Mouse (Mus musculus) myocyte (in vitro differentiated cells): ENCODE results near the gene Lime1. TPM values are rescaled to one million over a fixed set of nuclear protein-coding genes. Genes with fewer than 3 reads are reported as not detected.

Experiments used
- H3K27me3 ChIP-seq: one replicate; pipeline ENCODE4 v1.6.1; 2011; ENCODE audit not compliant: control insufficient read depth, insufficient read depth, insufficient read length
- H3K36me3 ChIP-seq: one replicate; pipeline ENCODE4 v1.6.1; 2011; ENCODE audit not compliant: control insufficient read depth, insufficient read depth
- H3K4me2 ChIP-seq: one replicate; pipeline ENCODE4 v1.6.1; 2011; ENCODE audit warnings: low read depth, control low read depth
- H3K4me3 ChIP-seq: one replicate; pipeline ENCODE4 v1.5.1; 2011; ENCODE audit warnings: mild to moderate bottlenecking, control low read depth, moderate library complexity
- H3K79me2 ChIP-seq: one replicate; pipeline ENCODE4 v1.6.1; 2011; ENCODE audit not compliant: control insufficient read depth, insufficient read depth
- H3ac ChIP-seq: one replicate; pipeline ENCODE4 v1.6.1; 2011; ENCODE audit not compliant: control insufficient read depth, insufficient read length
- CEBPB ChIP-seq: IDR thresholded peaks from 2 replicates; pipeline ENCODE4 v1.6.1; 2011; ENCODE audit warnings: mild to moderate bottlenecking, moderate library complexity; ENCODE audit not compliant: poor library complexity, insufficient read depth, severe bottlenecking
- E2F4 ChIP-seq: IDR thresholded peaks from one replicate; pipeline ENCODE4 v1.6.1; 2011; ENCODE audit warnings: mild to moderate bottlenecking, control low read depth, moderate library complexity; ENCODE audit not compliant: insufficient read depth
- MAX ChIP-seq: IDR thresholded peaks from one replicate; pipeline ENCODE4 v1.6.1; 2011; ENCODE audit warnings: low read depth, mild to moderate bottlenecking, control low read depth
- MYOD1 ChIP-seq, 3 experiments: IDR thresholded peaks; one replicate each; pipeline ENCODE4 v1.6.1; 2011; ENCODE audit warnings: control low read depth in 2 of 3, low read depth in 2 of 3, mild to moderate bottlenecking in 2 of 3, moderate library complexity in 1 of 3; ENCODE audit not compliant: insufficient read length in 2 of 3, control insufficient read depth in 1 of 3
- MYOG ChIP-seq, 3 experiments: IDR thresholded peaks; one replicate each; pipeline ENCODE4 v1.6.1; 2011; ENCODE audit warnings: control low read depth in 2 of 3, low read depth in 2 of 3, mild to moderate bottlenecking in 2 of 3; ENCODE audit not compliant: insufficient read length in 2 of 3, control insufficient read depth in 1 of 3, insufficient read depth in 1 of 3
- POLR2A ChIP-seq: IDR thresholded peaks from one replicate; pipeline ENCODE4 v1.6.1; 2011; ENCODE audit warnings: low read depth, mild to moderate bottlenecking, control low read depth, moderate library complexity; ENCODE audit not compliant: insufficient read length
- POLR2AphosphoS2 ChIP-seq: IDR thresholded peaks from one replicate; pipeline ENCODE4 v1.6.1; 2011; ENCODE audit warnings: low read depth, control low read depth; ENCODE audit not compliant: insufficient read length
- REST ChIP-seq: IDR thresholded peaks from one replicate; pipeline ENCODE4 v1.6.1; 2011; ENCODE audit warnings: mild to moderate bottlenecking, control low read depth, moderate library complexity; ENCODE audit not compliant: insufficient read depth, insufficient read length
- SRF ChIP-seq: IDR thresholded peaks from one replicate; pipeline ENCODE4 v1.6.1; 2011; ENCODE audit warnings: low read depth; ENCODE audit not compliant: control insufficient read depth, insufficient read length
- TCF12 ChIP-seq: IDR thresholded peaks from one replicate; pipeline ENCODE4 v1.6.1; 2011; ENCODE audit warnings: mild to moderate bottlenecking, control low read depth; ENCODE audit not compliant: poor library complexity, insufficient read depth, severe bottlenecking
- TCF3 ChIP-seq: IDR thresholded peaks from one replicate; pipeline ENCODE4 v1.6.1; 2011; ENCODE audit warnings: low read depth, control low read depth; ENCODE audit not compliant: insufficient read length
- USF1 ChIP-seq: IDR thresholded peaks from one replicate; pipeline ENCODE4 v1.6.1; 2011; ENCODE audit warnings: low read depth, mild to moderate bottlenecking, control low read depth, moderate library complexity
- polyA plus RNA-seq: library from polyadenylated mRNA; unstranded; fragments of >200 nt; fragmentation: generic; extraction: Trizol; gene quantifications from one replicate; pipeline ENCODE4 v1.2.1, GENCODE M21; 2012; ENCODE audit warnings: missing spikeins

Lime1 gene
- polyA plus RNA-seq, 1 experiment = 8.2 TPM

DNA sequence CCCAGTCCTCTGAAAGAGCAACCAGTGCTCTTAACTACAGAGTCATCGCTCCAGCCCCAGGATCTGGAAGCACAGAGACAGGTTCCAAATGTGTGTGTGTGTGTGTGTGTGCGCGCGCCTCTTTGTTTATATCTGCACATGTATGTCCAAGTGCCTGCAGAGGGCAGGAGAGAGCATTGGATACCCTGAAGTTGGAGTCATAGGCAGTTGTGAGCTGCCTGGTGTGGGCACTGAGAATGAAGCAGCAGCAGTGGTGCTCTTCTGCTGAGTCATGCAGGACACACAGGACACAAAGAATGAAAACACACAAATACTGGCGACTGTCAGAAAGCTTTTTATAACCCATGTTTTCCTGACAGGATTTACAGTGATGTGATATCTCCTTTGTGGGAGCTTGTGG is 9.9 kb upstream of the Lime1 start:
- Histone ChIP-seq H3K4me2 (no peak overlapping the region), H3K36me3 (peaks cover 8% of the 10 kb centered on the region), H3K27me3 (no peaks in the 10 kb centered on the region), H3ac (no peak overlapping the region), H3K4me3 (no peak overlapping the region), H3K79me2 (peaks cover 87% of the 10 kb centered on the region)
- no peak for TF ChIP-seq POLR2A

DNA sequence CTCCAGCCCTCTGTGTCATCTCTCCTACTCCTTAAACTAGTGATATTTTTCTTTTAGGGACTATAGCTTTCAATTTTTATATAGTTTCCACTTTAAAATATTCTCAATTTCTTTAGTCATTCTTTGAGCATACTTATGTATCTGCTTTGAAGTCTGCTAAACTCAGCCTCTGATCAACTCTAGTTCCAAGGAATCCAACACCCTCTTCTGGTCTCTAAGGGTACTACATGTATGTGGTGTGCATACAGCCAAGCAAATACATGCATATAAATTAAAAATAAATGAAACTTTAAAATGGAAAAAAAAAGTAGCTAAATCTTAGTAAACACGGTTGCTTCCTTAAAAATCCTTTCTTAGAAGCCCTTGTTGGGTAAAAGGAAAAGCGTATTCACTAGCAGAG is 4.1 kb upstream of the Lime1 start:
- H3K4me2 ChIP-seq = no peak overlapping the region

DNA sequence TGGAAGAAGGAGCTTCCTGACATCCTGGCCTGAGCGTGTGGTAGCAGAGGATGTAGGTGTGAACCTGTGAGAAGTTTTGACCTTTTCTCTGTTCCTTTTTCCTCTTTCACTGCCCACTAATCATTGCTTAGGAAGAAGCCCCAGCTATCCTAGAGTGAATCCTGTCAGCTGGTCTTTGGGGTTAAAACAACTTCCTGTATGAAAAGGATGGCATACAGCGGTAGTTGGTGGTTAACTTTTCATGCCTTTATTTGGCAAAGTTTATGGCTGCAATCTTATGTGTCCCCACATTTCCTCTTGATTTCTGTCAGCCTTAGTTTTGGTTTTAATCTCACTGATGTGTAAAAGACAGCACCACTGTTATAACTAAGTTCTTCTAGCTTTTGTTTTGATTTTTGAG is 2.6 kb upstream of the Lime1 start:
- TF ChIP-seq POLR2A = no peak
- no peak for TF ChIP-seq POLR2AphosphoS2
- TF ChIP-seq E2F4 = no peak
- no peaks in the 10 kb centered on the region for H3K36me3 ChIP-seq
- no peak overlapping the region for H3ac ChIP-seq
- H3K79me2 ChIP-seq = peaks cover 40% of the 10 kb centered on the region
- H3K4me3 ChIP-seq = no peak overlapping the region
- H3K27me3 ChIP-seq = no peaks in the 10 kb centered on the region
- no peak overlapping the region for H3K4me2 ChIP-seq

More for the DNA sequence above, 4.1 kb upstream of the Lime1 start:
- Histone ChIP-seq H3K27me3 (no peaks in the 10 kb centered on the region), H3K4me3 (no peak overlapping the region), H3ac (no peak overlapping the region), H3K36me3 (no peaks in the 10 kb centered on the region), H3K79me2 (peaks cover 54% of the 10 kb centered on the region)
- TF ChIP-seq SRF = no peak
- TF ChIP-seq TCF12 = no peak
- no peak for TF ChIP-seq REST
- no peak for TF ChIP-seq CEBPB
- TF ChIP-seq MYOD1 (IDR thresholded peaks at IDR 0.05; ENCODE audit: control insufficient read depth in 1 of 3, insufficient read length in 2 of 3, low read depth in 2 of 3) = no peak
- TF ChIP-seq MAX = no peak
- TF ChIP-seq POLR2AphosphoS2 = no peak
- TF ChIP-seq TCF3 = no peak

DNA sequence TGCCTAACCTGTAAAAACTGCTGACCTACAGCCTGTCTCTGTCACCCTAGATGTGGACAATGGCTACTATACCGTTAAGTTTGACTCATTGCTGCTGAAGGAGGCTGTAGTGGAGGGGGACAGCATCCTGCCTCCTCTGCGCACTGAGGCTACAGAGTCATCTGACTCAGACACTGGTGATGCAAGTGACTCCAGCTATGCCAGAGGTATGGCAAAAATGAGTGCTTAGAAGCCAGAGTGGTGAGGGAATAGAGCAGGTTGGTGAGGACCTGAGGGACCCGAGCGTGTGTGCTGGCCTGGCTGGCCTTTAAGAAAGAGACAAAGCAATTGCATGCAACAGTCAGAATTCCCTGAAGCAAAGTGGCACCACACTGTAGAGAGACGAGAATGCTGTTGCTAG is 1.2 kb upstream of the Lime1 start:
- Histone ChIP-seq H3ac (no peak overlapping the region), H3K79me2 (peaks cover 32% of the 10 kb centered on the region), H3K4me3 (no peak overlapping the region), H3K36me3 (peaks cover 7% of the 10 kb centered on the region), H3K27me3 (no peaks in the 10 kb centered on the region), H3K4me2 (no peak overlapping the region)
- no peak for TF ChIP-seq USF1
- no peak for TF ChIP-seq MYOD1 (IDR thresholded peaks at IDR 0.05; ENCODE audit: control insufficient read depth in 1 of 3, insufficient read length in 2 of 3, low read depth in 2 of 3)
- no peak for TF ChIP-seq POLR2A
- no peak for TF ChIP-seq MAX
- no peak for TF ChIP-seq TCF12

DNA sequence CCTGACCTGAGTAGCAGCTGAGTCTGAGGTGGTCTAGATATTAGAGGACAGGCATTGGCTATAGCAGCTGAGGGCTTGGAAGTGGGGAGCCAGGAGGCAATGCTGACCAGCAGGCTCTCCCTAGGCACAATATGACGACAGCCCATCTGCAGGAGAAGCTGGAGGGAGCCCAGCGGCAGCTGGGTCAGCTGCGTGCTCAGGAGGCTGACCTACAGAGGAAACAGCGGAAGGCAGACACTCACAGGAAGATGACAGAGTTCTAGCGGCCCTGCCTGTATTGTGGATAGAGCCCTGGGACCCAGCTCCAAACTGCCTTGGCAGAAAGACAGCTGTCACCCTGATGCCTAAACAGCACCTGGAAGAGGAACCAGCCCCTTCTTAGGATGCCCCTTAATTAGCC is 373 bp downstream of the Lime1 start:
- no peak overlapping the region for H3K4me3 ChIP-seq
- no peak overlapping the region for H3ac ChIP-seq
- H3K36me3 ChIP-seq = peaks cover 9% of the 10 kb centered on the region
- H3K4me2 ChIP-seq = no peak overlapping the region
- TF ChIP-seq USF1 (no peak), MYOD1 (IDR thresholded peaks at IDR 0.05; ENCODE audit: control insufficient read depth in 1 of 3, insufficient read length in 2 of 3, low read depth in 2 of 3) (no peak), POLR2AphosphoS2 (no peak), E2F4 (no peak), CEBPB (no peak), REST (no peak), TCF12 (no peak), SRF (no peak), TCF3 (no peak), MAX (no peak), MYOG (IDR thresholded peaks at IDR 0.05; ENCODE audit: control insufficient read depth in 1 of 3, insufficient read depth in 1 of 3, insufficient read length in 2 of 3, low read depth in 2 of 3) (no peak), POLR2A (no peak)
- peaks cover 18% of the 10 kb centered on the region for H3K79me2 ChIP-seq
- H3K27me3 ChIP-seq = no peaks in the 10 kb centered on the region

DNA sequence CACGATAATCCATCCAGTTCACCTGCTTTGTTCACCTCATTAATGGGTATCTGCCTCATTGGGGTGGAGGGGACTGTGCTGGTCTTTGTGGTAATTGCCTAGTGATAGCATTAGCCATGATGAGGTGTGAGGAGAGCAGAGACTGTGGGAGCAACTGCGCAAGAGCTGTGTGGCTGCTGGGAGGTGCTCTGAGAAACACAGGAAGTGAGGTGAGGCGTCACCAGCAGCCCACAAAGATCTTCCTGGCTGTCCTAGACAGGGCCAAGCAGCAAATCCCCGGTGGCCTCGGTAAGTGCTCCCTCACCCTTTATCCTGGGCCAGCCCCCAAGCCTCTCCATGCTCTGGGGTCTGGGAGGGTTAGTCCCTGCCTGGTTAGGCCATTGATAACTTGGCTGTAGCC is 1.2 kb downstream of the Lime1 start:
- peaks cover 9% of the 10 kb centered on the region for H3K79me2 ChIP-seq
- H3K4me2 ChIP-seq = no peak overlapping the region
- H3K4me3 ChIP-seq = no peak overlapping the region
- no peaks in the 10 kb centered on the region for H3K27me3 ChIP-seq
- H3K36me3 ChIP-seq = peaks cover 9% of the 10 kb centered on the region
- no peak overlapping the region for H3ac ChIP-seq
- TF ChIP-seq MYOD1 (IDR thresholded peaks at IDR 0.05; ENCODE audit: control insufficient read depth in 1 of 3, insufficient read length in 2 of 3, low read depth in 2 of 3) = no peak
- no peak for TF ChIP-seq MAX
- TF ChIP-seq SRF = no peak
- TF ChIP-seq REST = no peak
- TF ChIP-seq USF1 = no peak
- TF ChIP-seq TCF3 = no peak
- TF ChIP-seq POLR2A = no peak
- TF ChIP-seq TCF12 = no peak
- no peak for TF ChIP-seq CEBPB
